Mouse (Mus musculus): ENCODE measurements around the gene Npas1.

Gene Npas1

DNA sequence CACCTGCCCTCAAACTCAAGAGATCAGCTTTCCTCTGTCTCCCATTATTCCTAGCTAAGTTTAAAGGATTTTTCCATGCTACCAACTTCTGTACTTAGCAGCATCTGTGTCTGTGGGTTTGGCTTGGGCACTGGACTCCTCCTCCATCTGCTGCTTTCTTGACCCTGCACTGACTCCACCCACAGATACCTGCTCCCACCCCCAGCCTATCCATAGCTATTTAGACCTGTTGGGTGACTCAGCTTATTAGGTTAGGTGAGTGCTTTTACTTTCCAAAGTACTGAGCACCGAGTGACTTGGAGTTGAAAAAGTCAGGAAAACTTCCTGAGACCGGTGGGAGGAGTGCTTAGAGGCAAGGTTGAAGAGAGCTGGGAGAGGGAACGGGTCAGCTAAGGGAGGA, 62.1 kb downstream of the Npas1 start:
- peak; percentile 56 for DNase-seq

DNA sequence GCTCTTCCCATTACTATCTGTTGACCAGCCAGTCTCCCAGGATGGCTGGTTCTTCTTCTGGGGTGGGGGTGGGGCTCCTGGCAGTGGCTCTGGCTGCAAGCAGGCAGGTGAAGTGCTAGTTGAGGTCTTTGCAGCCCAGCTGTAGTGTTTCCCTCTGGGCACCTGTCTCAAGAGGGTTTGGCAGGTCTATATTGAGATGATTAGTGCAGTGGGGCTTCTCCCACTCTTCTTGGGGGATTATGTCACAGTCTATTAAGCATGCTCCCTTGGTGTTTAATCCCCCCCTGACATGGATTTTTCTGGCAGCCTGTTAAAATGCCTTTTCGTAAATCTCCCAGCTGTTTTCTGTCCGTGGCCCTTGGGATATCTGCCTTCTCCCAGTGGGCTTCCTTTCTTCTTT, 64.6 kb downstream of the Npas1 start:
- DNase-seq = peak; percentile 37

DNA sequence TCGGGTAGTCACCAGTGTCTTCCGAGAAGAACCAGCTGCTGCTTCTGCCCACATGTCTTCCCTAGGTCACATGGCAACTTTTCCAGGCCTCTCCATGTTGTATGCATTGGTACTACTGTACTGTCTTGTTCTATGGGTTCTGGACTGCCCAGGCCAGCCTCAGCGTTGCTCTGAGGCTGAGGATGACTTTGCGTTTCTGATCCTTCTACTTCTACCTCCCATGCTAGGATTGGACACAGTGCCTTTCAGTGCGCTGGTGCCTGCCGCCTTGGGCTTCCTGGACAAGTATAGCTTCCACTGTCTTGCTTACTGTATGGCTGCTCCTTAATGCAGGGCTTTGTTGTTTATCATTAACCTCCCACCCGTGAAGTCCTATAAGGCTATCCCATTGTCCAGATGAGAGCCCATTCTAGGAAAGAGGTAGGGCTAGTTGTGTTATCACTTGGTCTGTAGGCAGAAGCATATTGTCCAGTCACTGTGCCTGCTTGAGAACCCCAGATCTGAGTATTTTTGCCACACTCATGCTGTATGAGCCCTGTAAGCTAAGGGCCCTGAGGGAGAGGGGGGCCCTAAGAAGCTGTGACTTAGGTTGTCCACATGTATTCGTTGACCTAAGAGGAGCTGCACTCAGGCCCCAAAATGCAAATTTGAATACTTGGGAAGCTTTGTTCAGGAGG, 65.2 kb downstream of the Npas1 start:
- DNase-seq = peak; percentile 45

DNA sequence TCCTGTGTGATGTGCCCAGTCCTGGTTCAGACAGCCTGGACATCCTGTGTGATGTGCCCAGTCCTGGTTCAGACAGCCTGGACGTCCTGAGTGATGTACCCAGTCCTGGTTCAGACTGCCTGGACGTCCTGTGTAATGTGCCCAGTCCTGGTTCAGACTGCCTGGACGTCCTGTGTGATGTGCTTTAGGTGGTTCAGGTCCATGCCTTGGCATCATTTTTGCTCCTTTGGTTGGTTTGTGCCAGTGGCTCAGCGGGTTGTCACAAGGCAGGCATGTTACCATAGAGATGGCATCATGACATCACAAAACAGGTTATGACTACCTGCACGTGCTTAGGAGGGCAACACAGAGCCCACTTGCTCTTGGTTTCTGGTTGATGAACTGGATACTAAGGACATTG, 66.4 kb downstream of the Npas1 start:
- no peak for DNase-seq

DNA sequence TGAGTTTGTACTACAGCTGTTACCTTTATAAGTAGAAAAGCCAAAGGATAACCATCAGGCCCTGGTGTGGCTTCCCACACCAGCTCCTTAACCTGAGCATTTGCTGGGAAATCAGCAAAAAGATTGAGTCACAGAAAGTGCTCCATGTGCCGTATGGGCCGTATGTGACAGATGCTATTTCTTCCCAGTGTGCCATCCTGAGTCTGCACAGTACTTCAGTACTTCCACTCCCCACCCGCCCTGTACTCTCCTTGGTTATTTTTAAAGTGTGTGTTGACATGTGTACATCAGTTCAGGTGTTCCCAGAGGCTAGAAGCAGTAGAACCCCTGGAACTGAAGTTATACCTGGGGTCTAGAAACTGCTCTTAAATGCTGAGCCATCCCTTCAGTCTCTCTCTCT, 70.5 kb downstream of the Npas1 start:
- DNase-seq = no peak

All from lung, postnatal 10 days (tissue).